Mouse (Mus musculus): ENCODE measurements around the gene Slc12a9.

DNA sequence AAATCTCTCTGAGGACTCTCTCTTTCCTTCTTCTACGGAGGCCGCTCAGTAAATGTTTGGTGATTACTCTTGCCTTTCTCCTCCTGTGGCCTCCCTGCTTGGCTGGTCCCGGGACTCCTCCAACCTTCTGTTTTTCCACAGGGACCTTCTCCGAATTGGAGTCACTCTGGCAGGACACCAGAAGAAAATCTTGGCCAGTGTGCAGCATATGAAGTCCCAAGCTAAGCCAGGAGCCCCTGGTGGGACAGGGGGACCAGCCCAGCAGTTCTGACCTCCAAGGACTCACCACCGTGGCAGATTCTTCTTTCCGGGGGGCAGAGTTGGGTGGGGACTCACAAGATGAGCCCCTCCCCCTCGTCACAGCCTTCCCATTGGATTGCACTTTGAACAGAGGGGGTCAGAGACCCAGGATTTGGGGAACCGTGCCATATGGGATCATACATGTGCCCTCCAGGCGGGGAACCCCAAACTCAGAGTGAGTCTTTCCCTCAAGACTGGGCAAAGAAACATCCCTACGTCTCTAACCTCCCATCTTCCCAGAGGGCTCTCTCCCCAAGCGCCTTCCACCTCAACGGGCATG lies 40.1 kb upstream of the Slc12a9 start:
- TF ChIP-seq CTCF (IDR thresholded peaks at IDR 0.05; ENCODE audit: low read depth, low read length) (no peak), GATA1 (IDR thresholded peaks at IDR 0.05; ENCODE audit: borderline replicate concordance, low read length) (no peak)

Measured in G1E (cell line).